Mouse (Mus musculus) frontal cortex, postnatal 36 days (tissue): ENCODE data around the gene Wfdc9.
"Not testable (repeated sequence)": the region's sequence is repeated elsewhere in the genome, so short reads cannot be mapped to it uniquely, and the experiment has no call there.

Experiments used
- DNase-seq, 2 experiments: peaks; one replicate each; pipeline ENCODE4 v3.0.0; 2022; ENCODE audit warnings: low spot score in 2 of 2

The Wfdc9 gene

DNA sequence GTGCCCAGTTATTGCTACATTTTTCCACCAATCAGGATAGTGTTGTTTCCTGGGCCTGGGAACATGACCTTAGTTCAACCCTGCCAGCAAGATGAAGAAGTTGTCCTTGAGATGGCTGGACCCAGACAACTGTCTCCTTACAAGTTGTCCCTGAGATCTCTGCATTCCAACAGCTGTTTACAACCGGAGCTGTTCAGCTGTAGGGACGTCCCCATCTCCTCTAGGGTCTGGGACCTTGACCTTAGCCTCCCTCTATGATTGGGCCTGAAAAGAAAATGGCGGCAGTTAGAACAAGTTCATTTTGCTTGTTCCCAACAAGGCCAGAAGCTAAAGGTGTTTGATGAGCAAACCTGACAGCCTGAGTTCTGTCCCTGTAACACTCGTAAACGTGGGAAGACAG, 37.3 kb downstream of the Wfdc9 start:
- no peak for DNase-seq

DNA sequence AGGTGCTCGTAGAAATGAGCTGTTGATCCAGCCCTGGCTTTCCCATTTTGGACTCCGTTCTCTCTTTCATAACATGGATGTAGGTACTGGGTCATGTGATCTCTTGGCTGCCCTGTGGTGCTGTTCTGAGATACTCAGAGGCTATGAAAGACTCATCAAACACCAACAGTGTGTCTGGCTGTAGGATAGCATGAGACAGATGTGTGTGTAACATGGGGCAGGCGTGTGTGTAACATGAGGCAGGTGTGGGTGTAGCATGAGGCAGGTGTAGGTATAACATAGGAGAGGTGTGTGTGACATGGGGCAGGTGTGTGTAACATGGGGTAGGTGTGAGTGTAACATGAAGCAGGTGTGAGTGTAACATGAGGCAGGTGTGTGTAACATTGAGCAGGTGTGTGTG, 41.0 kb downstream of the Wfdc9 start:
- DNase-seq = no peak

DNA sequence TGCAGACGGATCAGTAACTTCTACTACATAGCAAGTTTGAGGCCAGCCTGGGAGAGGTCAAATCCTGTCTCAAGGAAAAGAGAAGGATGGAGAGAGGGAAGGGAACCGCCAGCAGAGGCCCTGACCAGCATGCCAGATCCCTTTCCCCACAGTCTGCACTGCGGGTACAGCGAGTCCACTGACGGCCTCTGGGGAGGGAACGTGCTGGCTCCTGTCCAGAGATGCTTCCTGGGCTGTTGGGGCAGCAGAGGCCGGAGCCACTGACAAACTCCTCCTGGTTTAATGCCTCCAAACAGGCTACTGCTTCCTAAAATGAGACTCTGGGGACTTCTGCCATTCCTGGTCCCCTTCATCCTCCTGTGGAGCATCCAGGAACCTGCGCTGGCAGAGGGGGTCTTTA, 42.9 kb downstream of the Wfdc9 start, which contains the start of the genes Wfdc6b and Wfdc8:
Wfdc6b (plus strand) TSS at position 52 of the 400 bp plus-strand sequence.
Wfdc8 (minus strand) TSS at position 156 of the 400 bp plus-strand sequence.
- not testable (repeated sequence) for DNase-seq

DNA sequence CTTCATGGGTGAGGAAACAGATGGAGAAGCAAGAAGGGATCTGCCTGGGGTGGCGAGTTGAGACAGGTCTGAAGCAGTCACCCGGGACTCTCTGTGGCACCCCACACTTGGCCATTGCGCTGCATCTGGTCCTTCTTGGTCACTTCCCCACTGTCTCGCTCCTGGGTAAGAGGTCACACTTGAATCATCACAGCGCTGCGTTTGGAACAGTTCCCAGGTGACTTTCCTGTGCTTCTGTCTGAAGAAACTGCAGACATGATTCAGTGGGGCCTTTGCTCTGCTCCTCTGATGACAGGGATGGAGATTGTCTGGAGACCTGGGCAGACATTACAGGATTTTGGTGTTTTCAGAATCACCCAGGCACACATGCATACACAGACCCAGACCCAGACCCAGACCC, 47.6 kb downstream of the Wfdc9 start:
- no peak for DNase-seq

DNA sequence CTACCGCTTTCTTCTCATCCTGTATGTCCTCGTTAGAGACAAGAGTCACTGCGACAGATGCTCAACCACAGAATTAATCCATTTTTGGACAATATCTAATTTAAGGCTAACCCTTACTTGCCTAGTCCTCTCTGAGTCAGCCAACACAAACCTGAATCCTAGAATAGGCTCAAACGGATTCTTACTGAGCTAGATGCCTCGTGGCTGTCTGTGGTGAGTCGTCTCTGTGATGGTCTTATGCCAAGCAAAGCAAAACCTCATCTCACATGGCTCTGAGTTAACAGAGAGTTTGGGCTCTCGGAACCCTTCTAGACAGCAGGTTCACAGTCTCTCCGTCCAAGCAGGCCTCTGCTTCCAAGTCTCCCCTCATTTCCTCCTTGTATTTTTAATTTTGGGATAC, 52.0 kb downstream of the Wfdc9 start:
- peak in 1 of 2 experiments; percentile 6 for DNase-seq

DNA sequence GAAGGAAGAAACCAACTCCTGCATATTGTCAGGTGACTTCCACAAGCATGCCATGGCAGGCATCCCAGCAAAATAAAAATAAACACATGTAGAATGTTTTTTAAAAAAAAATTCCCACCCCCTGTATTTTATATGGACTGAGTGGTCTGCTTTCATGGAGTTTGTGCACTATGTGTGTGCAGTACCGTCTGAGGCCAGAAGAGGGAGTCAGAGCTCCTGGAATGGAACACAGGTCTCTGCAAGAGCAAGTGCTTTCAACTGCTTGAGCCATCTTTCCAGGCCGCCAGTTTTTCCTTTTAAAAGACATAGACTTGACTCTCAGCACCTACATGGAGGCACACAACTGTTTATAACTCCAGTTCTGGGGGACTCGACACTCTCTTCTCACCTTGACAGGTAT, 52.9 kb downstream of the Wfdc9 start:
- DNase-seq = no peak

DNA sequence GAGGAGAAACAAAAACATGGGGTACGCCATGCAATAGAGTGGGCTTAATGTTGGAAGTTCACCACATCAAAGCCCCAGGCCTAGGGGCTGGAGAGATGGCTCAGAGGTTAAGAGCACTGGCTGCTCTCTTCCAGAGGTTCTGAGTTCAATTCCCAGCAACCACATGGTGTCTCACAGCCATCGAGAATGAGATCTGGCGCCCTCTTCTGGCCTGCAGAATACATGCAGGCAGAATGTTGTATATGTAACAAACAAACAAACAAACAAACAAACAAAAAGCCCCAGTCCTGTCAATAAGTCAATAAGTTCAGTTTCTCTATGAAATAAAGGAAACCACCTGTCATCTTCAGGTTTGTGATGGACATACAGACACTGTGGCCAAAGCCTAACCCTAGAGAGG, 56.2 kb downstream of the Wfdc9 start:
- no peak for DNase-seq
